In genomic region chr9:122027914-122028745, GRCm38 (mm10) we compare ENCODE assay signal across 8 mouse cellular contexts. TPM values are rescaled to one million over a fixed set of nuclear protein-coding genes. Genes with fewer than 3 reads are reported as not detected.
DNase-seq lines count a peak whose midpoint lies in the region; ATAC-seq lines count a peak whose summit lies in the region.
"Had no signal": no experiment of that assay in that cellular context is flagged by ENCODE, and none has a peak within 500 bp of the region (broad histone marks: within the 10 kb centered on the region; RNA-seq: fewer than 3 reads in every experiment).

No protein-coding gene starts in this region.

- ATAC-seq in heart, embryonic 12.5 days (ENCODE audit: insufficient number of reproducible peaks, low FRiP score): peak; percentile 76

- H3K4me2 ChIP-seq in heart, embryonic 12.5 days: no peak overlapping the region

- no peaks in the 10 kb centered on the region for H3K9me3 ChIP-seq in heart, embryonic 12.5 days (replicated peaks)

- WGBS in heart, embryonic 12.5 days: 41% methylated on average over 11 of the region's 11 CpGs

- H3K27me3 ChIP-seq in heart, embryonic 12.5 days (replicated peaks): no peaks in the 10 kb centered on the region

- DNase-seq in A20 (ENCODE audit: low read depth, low spot score): peak; percentile 4
- DNase-seq in adrenal gland, adult 2 months: peak; percentile 80
- peak; percentile 88 for DNase-seq in kidney, postnatal 14 days
- peak; percentile 84 for DNase-seq in skeletal muscle tissue, adult 2 months (ENCODE audit: low read depth, low spot score)
- no peak for DNase-seq in Muller cell, postnatal 12 days (ENCODE audit: inconsistent ontology term)
- no peak for DNase-seq in frontal cortex, postnatal 14 days (ENCODE audit: low spot score in 2 of 2)

- H3K36me3 ChIP-seq in heart, embryonic 12.5 days: no peaks in the 10 kb centered on the region

- H3K27ac ChIP-seq in heart, embryonic 12.5 days (ENCODE audit: poor library complexity, severe bottlenecking): peak overlapping the region; percentile 59
- H3K27ac ChIP-seq: macrophage had no signal

- H3K4me1 ChIP-seq in heart, embryonic 12.5 days (replicated peaks): peaks cover 49% of the 10 kb centered on the region

- H3K4me3 ChIP-seq in heart, embryonic 12.5 days: no peak overlapping the region

- no peak overlapping the region for H3K9ac ChIP-seq in heart, embryonic 12.5 days

RNA-seq across cellular contexts. Expression of gene Pomgnt2, which starts 31.2 kb away (rescaled TPM):
- 10 to 100 TPM; 14.7 to 24.7 TPM for total RNA-seq in adrenal gland, adult 2 months (2021)
- 35.5 and 36.4 TPM in 2 replicates for polyA plus RNA-seq in adrenal gland, adult 2 months (2012; rRNA removed)
- polyA plus RNA-seq in heart, embryonic 12.5 days (2016; fragmentation: Nextera tagmentation; extraction: Ambion mirVana): 14.3 and 14.7 TPM in 2 replicates

Comparison
In these comparisons a context has a peak if more than half of its experiments do, and no peak if none do; other contexts are left out.
1. DNase-seq: peak in A20 (single experiment), adrenal gland, adult 2 months (single experiment), kidney, postnatal 14 days (single experiment) and skeletal muscle tissue, adult 2 months (single experiment); none in Muller cell, postnatal 12 days (single experiment) and frontal cortex, postnatal 14 days (0 of 2).